Mouse (Mus musculus) cerebellum, adult 2 months (tissue): ENCODE measurements around the gene Maml3.

ENCODE experiments used
- CTCF ChIP-seq: fragments of 200-500 bp; IDR thresholded peaks from 2 replicates; pipeline ENCODE4 v1.5.1; 2011; ENCODE audit warnings: low read depth, mild to moderate bottlenecking, control low read depth, low read length, moderate library complexity, borderline replicate concordance; ENCODE audit not compliant: insufficient read depth
- POLR2A ChIP-seq: fragments of 200-500 bp; IDR thresholded peaks from 2 replicates; pipeline ENCODE4 v1.6.1; 2011; ENCODE audit warnings: low read length, control low read depth, borderline replicate concordance; ENCODE audit not compliant: insufficient read depth

DNA sequence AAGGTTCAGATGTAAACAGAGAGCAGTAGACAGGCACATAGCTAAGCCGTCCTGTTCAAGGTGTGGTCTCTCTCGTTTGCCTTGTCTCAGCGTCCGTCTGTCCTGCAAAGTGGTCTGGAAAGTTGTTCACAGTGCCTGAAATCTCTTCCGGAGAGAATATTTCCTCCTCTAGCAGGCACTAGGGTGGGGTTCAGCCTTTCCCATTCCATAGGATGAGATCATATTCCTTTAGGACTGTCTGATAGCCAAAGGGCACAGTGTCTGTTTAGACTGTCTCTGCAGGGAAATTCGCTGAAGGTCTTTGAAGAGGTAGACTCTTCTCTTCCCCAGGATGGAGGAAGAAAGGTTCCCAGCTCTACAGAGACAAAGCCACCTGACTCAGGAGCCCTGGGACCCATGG is 255.4 kb downstream of the Maml3 start:
- TF ChIP-seq CTCF (no peak), POLR2A (no peak)
